Mouse (Mus musculus): ENCODE data around the gene Lrrc25. TPM values are rescaled to one million over a fixed set of nuclear protein-coding genes. Genes with fewer than 3 reads are reported as not detected.

The Lrrc25 gene
- polyA plus RNA-seq (2014; fragmentation: Nextera tagmentation; extraction: Ambion mirVana), result 0.20 and 1.8 TPM in 2 replicates

- no peak within 1 kb of the TSS for H3K27ac ChIP-seq (ENCODE audit: low read depth, low read length)
- peaks cover 8% of the 10 kb centered on the region; the same call in 1 of the 2 replicates for H3K4me1 ChIP-seq (ENCODE audit: control insufficient read depth, insufficient read depth, low read length)
- H3K4me3 ChIP-seq (ENCODE audit: low read depth, low read length), result no peak within 1 kb of the TSS
- ATAC-seq (ENCODE audit: low read depth), result no peak
- H3K9ac ChIP-seq (replicated peaks; ENCODE audit: low read depth, low read length), result no peak within 1 kb of the TSS
- H3K27me3 ChIP-seq (ENCODE audit: control insufficient read depth, insufficient read depth, low read length), result no peaks in the 10 kb centered on the region
- no peaks in the 10 kb centered on the region for H3K36me3 ChIP-seq (ENCODE audit: control insufficient read depth, insufficient read depth, low read length)
- 93% methylated on average over 3 of the region's 3 CpGs for WGBS
- H3K9me3 ChIP-seq (ENCODE audit: control insufficient read depth, low read length), result no peaks in the 10 kb centered on the region
- no peak within 1 kb of the TSS for H3K4me2 ChIP-seq (ENCODE audit: low read depth, low read length)
Measured at GRCm38 (mm10) chr8:70615894-70616293, at the start of gene Lrrc25. TSS of gene Lrrc25 (plus strand) at chr8:70616155.

DNA sequence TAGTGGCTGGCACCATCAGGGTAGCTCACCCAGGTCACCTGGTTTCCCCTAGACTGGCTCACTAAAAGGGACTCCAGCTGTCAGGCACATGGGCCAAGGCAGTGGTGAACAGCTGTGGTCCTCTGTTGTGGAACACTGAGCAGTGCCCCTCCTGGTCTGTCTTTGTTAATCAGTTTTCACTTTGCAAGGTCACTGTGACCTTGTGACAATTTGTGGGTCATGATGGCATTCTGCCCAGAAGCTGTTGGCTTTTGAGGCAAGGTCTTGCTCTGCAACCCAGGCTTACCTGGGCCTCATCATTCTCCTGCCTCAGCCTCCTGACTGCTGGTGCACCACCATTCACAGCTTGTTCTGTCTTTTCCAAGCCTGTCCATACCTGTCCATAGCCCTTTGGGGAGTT is 45.6 kb upstream of the Lrrc25 start:
- no peak for ATAC-seq (ENCODE audit: low read depth)
- no peaks in the 10 kb centered on the region for H3K27me3 ChIP-seq (ENCODE audit: control insufficient read depth, insufficient read depth, low read length)
- no peak overlapping the region for H3K4me2 ChIP-seq (ENCODE audit: low read depth, low read length)
- H3K4me1 ChIP-seq (ENCODE audit: control insufficient read depth, insufficient read depth, low read length), result peaks cover 2% of the 10 kb centered on the region; the same call in 1 of the 2 replicates
- H3K27ac ChIP-seq (ENCODE audit: low read depth, low read length), result no peak overlapping the region; the same call in 1 of the 2 replicates
- peaks cover 4% of the 10 kb centered on the region; the same call in 1 of the 2 replicates for H3K36me3 ChIP-seq (ENCODE audit: control insufficient read depth, insufficient read depth, low read length)
- no peaks in the 10 kb centered on the region for H3K9me3 ChIP-seq (ENCODE audit: control insufficient read depth, low read length)
- H3K4me3 ChIP-seq (ENCODE audit: low read depth, low read length), result no peak overlapping the region
- H3K9ac ChIP-seq (replicated peaks; ENCODE audit: low read depth, low read length), result no peak overlapping the region

DNA sequence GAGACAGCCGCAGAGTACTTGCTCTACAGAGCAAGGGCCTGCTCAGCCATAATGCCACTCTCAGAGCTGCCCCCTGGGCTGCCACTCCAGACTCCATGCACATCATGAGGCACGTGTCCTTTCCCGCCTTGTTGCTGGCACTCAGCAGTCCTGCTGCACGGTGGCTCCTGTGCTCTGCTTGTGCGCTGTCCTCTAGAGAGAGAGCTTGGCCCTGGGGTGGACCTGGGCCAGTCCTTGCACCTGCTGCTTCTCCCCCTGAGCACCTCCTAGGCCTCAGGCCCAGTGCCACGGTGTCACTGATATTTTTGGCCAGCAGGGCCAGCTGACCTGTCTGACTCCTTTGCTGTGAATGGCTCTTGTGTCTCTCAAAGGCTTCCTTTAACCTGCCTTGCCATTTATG is 45.0 kb upstream of the Lrrc25 start:
- Histone ChIP-seq H3K36me3 (ENCODE audit: control insufficient read depth, insufficient read depth, low read length) (peaks cover 4% of the 10 kb centered on the region; the same call in 1 of the 2 replicates), H3K4me1 (ENCODE audit: control insufficient read depth, insufficient read depth, low read length) (no peaks in the 10 kb centered on the region; the same call in 1 of the 2 replicates), H3K9ac (replicated peaks; ENCODE audit: low read depth, low read length) (no peak overlapping the region), H3K4me2 (ENCODE audit: low read depth, low read length) (no peak overlapping the region), H3K9me3 (ENCODE audit: control insufficient read depth, low read length) (no peaks in the 10 kb centered on the region), H3K27me3 (ENCODE audit: control insufficient read depth, insufficient read depth, low read length) (no peaks in the 10 kb centered on the region), H3K27ac (ENCODE audit: low read depth, low read length) (no peak overlapping the region), H3K4me3 (ENCODE audit: low read depth, low read length) (no peak overlapping the region)
- 74% methylated on average over 6 of the region's 6 CpGs for WGBS
- peak; percentile 20; the same call in 1 of the 2 replicates for ATAC-seq (ENCODE audit: low read depth)

- Histone ChIP-seq H3K36me3 (ENCODE audit: control insufficient read depth, insufficient read depth, low read length) (peaks cover 10% of the 10 kb centered on the region; the same call in 1 of the 2 replicates), H3K9me3 (ENCODE audit: control insufficient read depth, low read length) (no peaks in the 10 kb centered on the region), H3K4me1 (ENCODE audit: control insufficient read depth, insufficient read depth, low read length) (no peaks in the 10 kb centered on the region; the same call in 1 of the 2 replicates), H3K27ac (ENCODE audit: low read depth, low read length) (no peak overlapping the region), H3K9ac (replicated peaks; ENCODE audit: low read depth, low read length) (no peak overlapping the region), H3K27me3 (ENCODE audit: control insufficient read depth, insufficient read depth, low read length) (no peaks in the 10 kb centered on the region), H3K4me3 (ENCODE audit: low read depth, low read length) (no peak overlapping the region), H3K4me2 (ENCODE audit: low read depth, low read length) (no peak overlapping the region)
- no peak for ATAC-seq (ENCODE audit: low read depth)
Measured at GRCm38 (mm10) chr8:70574302-70574701, 41.7 kb upstream of the Lrrc25 start.

GRCm38 (mm10) chr8:70574915-70575314 is 41.0 kb upstream of the Lrrc25 start:
- Histone ChIP-seq H3K27me3 (ENCODE audit: control insufficient read depth, insufficient read depth, low read length) (no peaks in the 10 kb centered on the region), H3K9me3 (ENCODE audit: control insufficient read depth, low read length) (no peaks in the 10 kb centered on the region), H3K27ac (ENCODE audit: low read depth, low read length) (no peak overlapping the region), H3K4me3 (ENCODE audit: low read depth, low read length) (no peak overlapping the region), H3K4me1 (ENCODE audit: control insufficient read depth, insufficient read depth, low read length) (no peaks in the 10 kb centered on the region; the same call in 1 of the 2 replicates), H3K4me2 (ENCODE audit: low read depth, low read length) (no peak overlapping the region), H3K9ac (replicated peaks; ENCODE audit: low read depth, low read length) (no peak overlapping the region), H3K36me3 (ENCODE audit: control insufficient read depth, insufficient read depth, low read length) (peaks cover 12% of the 10 kb centered on the region)
- WGBS, result 84% methylated on average over 4 of the region's 4 CpGs
- no peak for ATAC-seq (ENCODE audit: low read depth)

GRCm38 (mm10) chr8:70577207-70577606 is 38.7 kb upstream of the Lrrc25 start:
- H3K36me3 ChIP-seq (ENCODE audit: control insufficient read depth, insufficient read depth, low read length), result peaks cover 33% of the 10 kb centered on the region
- no peak overlapping the region for H3K27ac ChIP-seq (ENCODE audit: low read depth, low read length)
- ATAC-seq (ENCODE audit: low read depth), result no peak
- no peaks in the 10 kb centered on the region for H3K9me3 ChIP-seq (ENCODE audit: control insufficient read depth, low read length)
- H3K4me1 ChIP-seq (ENCODE audit: control insufficient read depth, insufficient read depth, low read length), result no peaks in the 10 kb centered on the region
- WGBS, result 89% methylated on average over 3 of the region's 3 CpGs
- H3K4me2 ChIP-seq (ENCODE audit: low read depth, low read length), result no peak overlapping the region
- H3K27me3 ChIP-seq (ENCODE audit: control insufficient read depth, insufficient read depth, low read length), result no peaks in the 10 kb centered on the region
- no peak overlapping the region for H3K9ac ChIP-seq (replicated peaks; ENCODE audit: low read depth, low read length)
- H3K4me3 ChIP-seq (ENCODE audit: low read depth, low read length), result no peak overlapping the region

DNA sequence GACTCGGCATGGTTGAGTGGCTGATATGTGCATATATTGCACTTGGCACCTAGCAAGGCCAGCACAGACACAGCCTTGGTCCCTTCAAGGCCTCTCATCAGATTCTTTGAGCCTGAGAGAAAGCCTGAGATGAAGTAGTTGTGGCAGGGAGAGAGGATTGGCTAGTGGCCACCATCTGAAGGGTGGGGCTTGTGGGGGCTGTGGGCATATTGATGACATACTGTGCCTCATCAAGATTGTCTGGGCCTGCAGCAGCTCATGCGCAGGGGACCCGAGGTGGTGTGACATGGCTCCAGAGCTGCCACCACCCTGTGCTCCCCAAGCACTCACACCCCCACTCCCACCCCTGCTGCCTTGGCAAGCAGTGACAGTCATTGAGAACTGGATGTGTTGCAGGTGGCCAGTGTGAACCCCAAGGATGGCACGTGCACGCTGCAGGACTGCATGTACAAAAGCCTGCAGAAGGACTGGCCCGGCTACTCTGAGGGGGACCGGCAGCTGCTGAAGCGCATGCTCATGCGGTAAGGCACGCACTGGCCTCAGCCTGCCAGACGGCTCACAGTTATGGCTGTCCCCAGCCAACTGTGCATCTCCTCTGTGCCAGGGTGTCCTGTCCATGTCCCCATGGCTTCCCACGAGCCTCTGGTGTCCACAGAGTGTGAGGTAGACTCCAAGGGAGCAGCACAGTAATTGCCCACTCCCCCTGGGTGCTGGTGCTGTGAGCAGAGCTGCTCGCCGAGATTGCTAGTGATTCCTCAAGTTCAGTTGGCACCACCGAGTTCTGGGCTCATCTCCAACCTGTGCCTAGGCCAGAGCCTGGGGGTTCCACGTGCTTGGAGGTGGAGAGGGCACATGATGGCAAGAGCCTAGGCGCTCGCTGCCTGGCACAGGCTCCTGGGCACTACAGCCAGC is 32.2 kb upstream of the Lrrc25 start:
- Histone ChIP-seq H3K9me3 (ENCODE audit: control insufficient read depth, low read length) (no peaks in the 10 kb centered on the region), H3K27me3 (ENCODE audit: control insufficient read depth, insufficient read depth, low read length) (no peaks in the 10 kb centered on the region), H3K36me3 (ENCODE audit: control insufficient read depth, insufficient read depth, low read length) (peaks cover 55% of the 10 kb centered on the region), H3K27ac (ENCODE audit: low read depth, low read length) (no peak overlapping the region), H3K4me2 (ENCODE audit: low read depth, low read length) (no peak overlapping the region), H3K4me1 (ENCODE audit: control insufficient read depth, insufficient read depth, low read length) (no peaks in the 10 kb centered on the region), H3K4me3 (ENCODE audit: low read depth, low read length) (no peak overlapping the region), H3K9ac (replicated peaks; ENCODE audit: low read depth, low read length) (no peak overlapping the region)
- WGBS, result 91% methylated on average over 18 of the region's 18 CpGs
- no peak for ATAC-seq (ENCODE audit: low read depth)

GRCm38 (mm10) chr8:70584606-70585257 is 31.2 kb upstream of the Lrrc25 start:
- WGBS, result 95% methylated on average over 9 of the region's 9 CpGs
- Histone ChIP-seq H3K27ac (ENCODE audit: low read depth, low read length) (no peak overlapping the region), H3K4me1 (ENCODE audit: control insufficient read depth, insufficient read depth, low read length) (no peaks in the 10 kb centered on the region), H3K4me3 (ENCODE audit: low read depth, low read length) (no peak overlapping the region), H3K9ac (replicated peaks; ENCODE audit: low read depth, low read length) (no peak overlapping the region), H3K9me3 (ENCODE audit: control insufficient read depth, low read length) (no peaks in the 10 kb centered on the region), H3K36me3 (ENCODE audit: control insufficient read depth, insufficient read depth, low read length) (peaks cover 53% of the 10 kb centered on the region), H3K27me3 (ENCODE audit: control insufficient read depth, insufficient read depth, low read length) (no peaks in the 10 kb centered on the region), H3K4me2 (ENCODE audit: low read depth, low read length) (no peak overlapping the region)
- peak; percentile 16; the same call in 1 of the 2 replicates for ATAC-seq (ENCODE audit: low read depth)

- H3K9me3 ChIP-seq (ENCODE audit: control insufficient read depth, low read length), result no peaks in the 10 kb centered on the region
- H3K4me1 ChIP-seq (ENCODE audit: control insufficient read depth, insufficient read depth, low read length), result no peaks in the 10 kb centered on the region
- H3K4me2 ChIP-seq (ENCODE audit: low read depth, low read length), result no peak overlapping the region
- H3K27me3 ChIP-seq (ENCODE audit: control insufficient read depth, insufficient read depth, low read length), result no peaks in the 10 kb centered on the region
- WGBS, result 44% methylated on average over 7 of the region's 7 CpGs
- no peak overlapping the region for H3K4me3 ChIP-seq (ENCODE audit: low read depth, low read length)
- H3K36me3 ChIP-seq (ENCODE audit: control insufficient read depth, insufficient read depth, low read length), result peaks cover 52% of the 10 kb centered on the region
- no peak overlapping the region for H3K27ac ChIP-seq (ENCODE audit: low read depth, low read length)
- peak; percentile 75; the same call in 1 of the 2 replicates for ATAC-seq (ENCODE audit: low read depth)
- no peak overlapping the region for H3K9ac ChIP-seq (replicated peaks; ENCODE audit: low read depth, low read length)
Measured at GRCm38 (mm10) chr8:70585258-70585652, 30.7 kb upstream of the Lrrc25 start.

Measured in neural tube, embryonic 14.5 days (tissue).